Mouse (Mus musculus): ENCODE measurements around the gene Fgfr2. TPM values are rescaled to one million over a fixed set of nuclear protein-coding genes. Genes with fewer than 3 reads are reported as not detected.

Gene Fgfr2
- polyA plus RNA-seq, 1 experiment from 2014 or later: 169 TPM

- no peak overlapping the region for H3K9ac ChIP-seq (replicated peaks; ENCODE audit: low read depth, low read length)
- 88% methylated on average over 4 of the region's 4 CpGs for WGBS
- no peak overlapping the region for H3K4me3 ChIP-seq (ENCODE audit: low read depth, low read length)
- no peak overlapping the region for H3K4me2 ChIP-seq (replicated peaks; ENCODE audit: low read depth, low read length)
- H3K36me3 ChIP-seq (ENCODE audit: control insufficient read depth, insufficient read depth, low read length): peaks cover 20% of the 10 kb centered on the region; the same call in 1 of the 2 replicates
- no peaks in the 10 kb centered on the region for H3K27me3 ChIP-seq (ENCODE audit: control insufficient read depth, insufficient read depth, low read length)
- no peak for ATAC-seq (ENCODE audit: insufficient number of reproducible peaks, insufficient read depth, low FRiP score, low read depth)
- H3K27ac ChIP-seq (ENCODE audit: low read length): no peak overlapping the region
- peaks cover 10% of the 10 kb centered on the region; the same call in 1 of the 2 replicates for H3K4me1 ChIP-seq (ENCODE audit: control insufficient read depth, insufficient read depth, low read length)
- H3K9me3 ChIP-seq (ENCODE audit: control insufficient read depth, low read depth, low read length): no peaks in the 10 kb centered on the region
Observed at GRCm38 (mm10) chr7:130727560-130727959, 2395.6 kb downstream of the Fgfr2 start.

GRCm38 (mm10) chr7:130726724-130727422 lies 2396.3 kb downstream of the Fgfr2 start:
- WGBS: 50% methylated on average over 8 of the region's 8 CpGs
- 0 out of 2 replicates have a peak, but pooled peaks have one; percentile 42 for ATAC-seq (ENCODE audit: insufficient number of reproducible peaks, insufficient read depth, low FRiP score, low read depth)
- Histone ChIP-seq H3K36me3 (ENCODE audit: control insufficient read depth, insufficient read depth, low read length) (peaks cover 20% of the 10 kb centered on the region; the same call in 1 of the 2 replicates), H3K27ac (ENCODE audit: low read length) (no peak overlapping the region), H3K4me1 (ENCODE audit: control insufficient read depth, insufficient read depth, low read length) (peaks cover 10% of the 10 kb centered on the region; the same call in 1 of the 2 replicates), H3K27me3 (ENCODE audit: control insufficient read depth, insufficient read depth, low read length) (no peaks in the 10 kb centered on the region), H3K9me3 (ENCODE audit: control insufficient read depth, low read depth, low read length) (no peaks in the 10 kb centered on the region), H3K4me3 (ENCODE audit: low read depth, low read length) (no peak overlapping the region), H3K4me2 (replicated peaks; ENCODE audit: low read depth, low read length) (no peak overlapping the region), H3K9ac (replicated peaks; ENCODE audit: low read depth, low read length) (no peak overlapping the region)

DNA sequence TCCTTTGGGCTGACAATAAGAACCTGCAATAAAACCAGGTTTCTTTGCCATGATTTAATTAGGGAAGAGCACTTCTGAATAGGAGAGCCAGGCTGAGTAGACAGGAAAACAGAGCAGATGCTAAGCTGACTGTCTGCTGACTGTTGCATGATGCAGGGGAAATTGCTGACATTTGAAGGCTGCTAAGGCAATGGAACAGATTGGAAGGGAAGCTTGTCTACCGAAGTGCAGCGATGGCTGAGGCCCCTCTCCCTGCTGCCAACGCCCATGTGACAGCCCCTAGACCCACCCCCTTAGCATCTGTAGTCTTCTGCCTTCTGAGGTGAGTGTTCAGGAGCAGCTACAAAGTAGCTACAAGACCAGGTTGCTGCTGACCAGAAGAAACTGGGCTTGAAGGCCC lies 2397.0 kb downstream of the Fgfr2 start:
- H3K9ac ChIP-seq (replicated peaks; ENCODE audit: low read depth, low read length): no peak overlapping the region
- H3K4me3 ChIP-seq (ENCODE audit: low read depth, low read length): no peak overlapping the region
- no peak for ATAC-seq (ENCODE audit: insufficient number of reproducible peaks, insufficient read depth, low FRiP score, low read depth)
- H3K27ac ChIP-seq (ENCODE audit: low read length): no peak overlapping the region
- peaks cover 10% of the 10 kb centered on the region; the same call in 1 of the 2 replicates for H3K4me1 ChIP-seq (ENCODE audit: control insufficient read depth, insufficient read depth, low read length)
- H3K9me3 ChIP-seq (ENCODE audit: control insufficient read depth, low read depth, low read length): no peaks in the 10 kb centered on the region
- H3K36me3 ChIP-seq (ENCODE audit: control insufficient read depth, insufficient read depth, low read length): peaks cover 19% of the 10 kb centered on the region; the same call in 1 of the 2 replicates
- H3K4me2 ChIP-seq (replicated peaks; ENCODE audit: low read depth, low read length): no peak overlapping the region
- no peaks in the 10 kb centered on the region for H3K27me3 ChIP-seq (ENCODE audit: control insufficient read depth, insufficient read depth, low read length)
- 73% methylated on average over 3 of the region's 3 CpGs for WGBS

GRCm38 (mm10) chr7:130720646-130721335 lies 2402.4 kb downstream of the Fgfr2 start:
- no peak overlapping the region for H3K4me2 ChIP-seq (replicated peaks; ENCODE audit: low read depth, low read length)
- H3K9ac ChIP-seq (replicated peaks; ENCODE audit: low read depth, low read length): no peak overlapping the region
- ATAC-seq (ENCODE audit: insufficient number of reproducible peaks, insufficient read depth, low FRiP score, low read depth): no peak
- H3K9me3 ChIP-seq (ENCODE audit: control insufficient read depth, low read depth, low read length): no peaks in the 10 kb centered on the region
- H3K4me1 ChIP-seq (ENCODE audit: control insufficient read depth, insufficient read depth, low read length): peaks cover 12% of the 10 kb centered on the region; the same call in 1 of the 2 replicates
- H3K36me3 ChIP-seq (ENCODE audit: control insufficient read depth, insufficient read depth, low read length): no peaks in the 10 kb centered on the region; the same call in 1 of the 2 replicates
- no peaks in the 10 kb centered on the region for H3K27me3 ChIP-seq (ENCODE audit: control insufficient read depth, insufficient read depth, low read length)
- 56% methylated on average over 9 of the region's 9 CpGs for WGBS
- H3K4me3 ChIP-seq (ENCODE audit: low read depth, low read length): no peak overlapping the region
- no peak overlapping the region; the same call in 1 of the 2 replicates for H3K27ac ChIP-seq (ENCODE audit: low read length)

- peak overlapping the region; percentile 75 for H3K27ac ChIP-seq (ENCODE audit: low read length)
- 0 out of 2 replicates have a peak overlapping the region, but pooled peaks have one; percentile 10 for H3K4me2 ChIP-seq (replicated peaks; ENCODE audit: low read depth, low read length)
- H3K27me3 ChIP-seq (ENCODE audit: control insufficient read depth, insufficient read depth, low read length): no peaks in the 10 kb centered on the region
- no peaks in the 10 kb centered on the region; the same call in 1 of the 2 replicates for H3K36me3 ChIP-seq (ENCODE audit: control insufficient read depth, insufficient read depth, low read length)
- ATAC-seq (ENCODE audit: insufficient number of reproducible peaks, insufficient read depth, low FRiP score, low read depth): no peak
- peaks cover 12% of the 10 kb centered on the region; the same call in 1 of the 2 replicates for H3K4me1 ChIP-seq (ENCODE audit: control insufficient read depth, insufficient read depth, low read length)
- 0 out of 2 replicates have a peak overlapping the region, but pooled peaks have one; percentile 14 for H3K9ac ChIP-seq (replicated peaks; ENCODE audit: low read depth, low read length)
- no peaks in the 10 kb centered on the region for H3K9me3 ChIP-seq (ENCODE audit: control insufficient read depth, low read depth, low read length)
- H3K4me3 ChIP-seq (ENCODE audit: low read depth, low read length): no peak overlapping the region
- WGBS: 42% methylated on average over 16 of the region's 16 CpGs
Observed at GRCm38 (mm10) chr7:130719931-130720598, 2403.1 kb downstream of the Fgfr2 start.

GRCm38 (mm10) chr7:130716989-130717388 lies 2406.2 kb downstream of the Fgfr2 start:
- H3K27me3 ChIP-seq (ENCODE audit: control insufficient read depth, insufficient read depth, low read length): no peaks in the 10 kb centered on the region
- no peaks in the 10 kb centered on the region for H3K9me3 ChIP-seq (ENCODE audit: control insufficient read depth, low read depth, low read length)
- H3K4me1 ChIP-seq (ENCODE audit: control insufficient read depth, insufficient read depth, low read length): peaks cover 12% of the 10 kb centered on the region; the same call in 1 of the 2 replicates
- no peak for ATAC-seq (ENCODE audit: insufficient number of reproducible peaks, insufficient read depth, low FRiP score, low read depth)
- H3K4me3 ChIP-seq (ENCODE audit: low read depth, low read length): no peak overlapping the region
- 92% methylated on average over 6 of the region's 6 CpGs for WGBS
- no peak overlapping the region for H3K4me2 ChIP-seq (replicated peaks; ENCODE audit: low read depth, low read length)
- H3K27ac ChIP-seq (ENCODE audit: low read length): no peak overlapping the region
- no peak overlapping the region for H3K9ac ChIP-seq (replicated peaks; ENCODE audit: low read depth, low read length)
- no peaks in the 10 kb centered on the region; the same call in 1 of the 2 replicates for H3K36me3 ChIP-seq (ENCODE audit: control insufficient read depth, insufficient read depth, low read length)

DNA sequence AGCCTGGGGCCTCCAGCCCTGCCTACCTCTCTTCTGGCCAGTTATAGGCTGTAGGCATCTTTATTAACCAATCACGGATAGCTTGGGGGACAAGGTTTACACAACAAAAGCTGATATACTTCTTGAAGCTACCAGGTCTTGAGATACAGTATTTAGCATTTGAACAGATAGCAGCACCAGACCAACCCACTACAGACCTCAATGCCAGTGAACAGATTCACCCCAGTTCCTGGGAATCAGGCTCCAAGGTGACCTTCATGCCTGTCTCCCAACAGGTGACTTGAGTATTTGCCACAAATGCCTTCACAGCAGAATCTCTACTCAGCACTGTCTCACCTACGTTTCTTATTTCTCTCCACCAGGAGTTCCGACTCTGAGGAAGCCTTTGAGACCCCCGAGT lies 2406.8 kb downstream of the Fgfr2 start:
- Histone ChIP-seq H3K36me3 (ENCODE audit: control insufficient read depth, insufficient read depth, low read length) (no peaks in the 10 kb centered on the region; the same call in 1 of the 2 replicates), H3K4me2 (replicated peaks; ENCODE audit: low read depth, low read length) (no peak overlapping the region), H3K4me3 (ENCODE audit: low read depth, low read length) (no peak overlapping the region), H3K27me3 (ENCODE audit: control insufficient read depth, insufficient read depth, low read length) (no peaks in the 10 kb centered on the region), H3K9me3 (ENCODE audit: control insufficient read depth, low read depth, low read length) (no peaks in the 10 kb centered on the region), H3K4me1 (ENCODE audit: control insufficient read depth, insufficient read depth, low read length) (peaks cover 12% of the 10 kb centered on the region; the same call in 1 of the 2 replicates), H3K27ac (ENCODE audit: low read length) (no peak overlapping the region), H3K9ac (replicated peaks; ENCODE audit: low read depth, low read length) (no peak overlapping the region)
- no peak for ATAC-seq (ENCODE audit: insufficient number of reproducible peaks, insufficient read depth, low FRiP score, low read depth)
- 92% methylated on average over 4 of the region's 4 CpGs for WGBS

DNA sequence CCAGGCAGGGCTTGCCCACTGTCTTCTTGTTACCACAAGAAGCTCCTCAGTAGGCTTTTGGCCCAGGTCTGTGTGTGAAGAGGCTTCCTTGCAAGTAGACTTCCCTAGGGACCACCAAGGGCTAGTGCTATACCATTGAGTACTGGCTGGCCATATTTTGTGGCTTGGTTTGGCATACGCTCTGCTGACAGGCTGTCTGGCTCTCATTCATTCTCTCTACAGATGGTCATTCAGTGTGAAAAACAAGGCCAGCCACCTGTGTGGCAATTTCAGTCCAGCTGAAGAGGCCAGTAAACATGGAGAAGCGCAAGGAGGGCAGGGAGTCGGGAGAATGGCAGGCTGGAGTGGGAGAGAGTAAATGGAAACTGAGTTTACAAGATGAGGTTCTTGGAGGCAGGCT lies 2407.7 kb downstream of the Fgfr2 start:
- H3K9ac ChIP-seq (replicated peaks; ENCODE audit: low read depth, low read length): no peak overlapping the region
- 93% methylated on average over 3 of the region's 3 CpGs for WGBS
- ATAC-seq (ENCODE audit: insufficient number of reproducible peaks, insufficient read depth, low FRiP score, low read depth): no peak
- H3K36me3 ChIP-seq (ENCODE audit: control insufficient read depth, insufficient read depth, low read length): no peaks in the 10 kb centered on the region; the same call in 1 of the 2 replicates
- H3K4me1 ChIP-seq (ENCODE audit: control insufficient read depth, insufficient read depth, low read length): peaks cover 7% of the 10 kb centered on the region; the same call in 1 of the 2 replicates
- no peak overlapping the region for H3K4me2 ChIP-seq (replicated peaks; ENCODE audit: low read depth, low read length)
- no peak overlapping the region for H3K4me3 ChIP-seq (ENCODE audit: low read depth, low read length)
- no peaks in the 10 kb centered on the region for H3K9me3 ChIP-seq (ENCODE audit: control insufficient read depth, low read depth, low read length)
- H3K27ac ChIP-seq (ENCODE audit: low read length): no peak overlapping the region
- no peaks in the 10 kb centered on the region for H3K27me3 ChIP-seq (ENCODE audit: control insufficient read depth, insufficient read depth, low read length)

Measured in stomach, embryonic 14.5 days (tissue).